Mouse (Mus musculus): Measurements from ENCODE around the gene Zbtb32. TPM values are rescaled to one million over a fixed set of nuclear protein-coding genes. Genes with fewer than 3 reads are reported as not detected.

Zbtb32 gene
- total and polyA plus RNA-seq, 3 experiments = 173 to 183 (median 178) TPM

DNA sequence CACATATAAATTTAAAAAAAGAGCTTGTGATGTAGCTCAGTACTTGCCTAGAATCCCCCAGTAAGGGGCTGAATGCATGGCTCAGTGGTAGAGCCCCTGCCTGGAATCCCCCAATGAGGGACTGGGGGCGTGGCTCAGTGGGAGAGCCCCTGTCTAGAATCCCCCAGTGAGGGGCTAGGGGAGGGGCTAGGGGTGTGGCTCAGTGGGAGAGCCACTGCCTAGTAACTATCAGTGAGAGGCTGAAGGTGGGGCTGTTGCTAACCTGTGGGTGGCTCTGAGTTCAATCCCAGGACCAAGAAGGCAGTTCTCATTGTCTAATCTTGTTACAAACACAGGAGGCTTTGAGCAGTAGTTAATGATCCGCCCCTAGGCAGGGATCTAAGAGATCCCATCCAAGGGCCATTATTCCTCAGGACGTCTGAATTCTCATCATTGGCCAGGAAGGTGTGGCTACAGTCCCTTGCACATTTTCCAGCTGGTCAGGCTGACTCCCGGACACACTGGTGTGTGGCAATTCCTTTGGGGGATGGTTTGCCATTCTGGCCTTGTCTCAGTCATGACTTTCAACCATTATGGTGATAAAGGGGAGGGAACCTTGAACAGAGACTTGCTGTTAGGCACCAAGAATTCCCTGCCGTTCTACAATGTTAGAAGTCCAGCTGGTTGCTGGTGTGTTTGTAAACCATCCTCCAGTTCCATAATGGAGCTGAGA is 16.5 kb upstream of the Zbtb32 start:
- peaks cover 5% of the 10 kb centered on the region; the same call in 1 of the 2 replicates for H3K79me2 ChIP-seq (replicated peaks; ENCODE audit: control insufficient read depth, extremely low read depth, insufficient read depth, poor library complexity, severe bottlenecking)

DNA sequence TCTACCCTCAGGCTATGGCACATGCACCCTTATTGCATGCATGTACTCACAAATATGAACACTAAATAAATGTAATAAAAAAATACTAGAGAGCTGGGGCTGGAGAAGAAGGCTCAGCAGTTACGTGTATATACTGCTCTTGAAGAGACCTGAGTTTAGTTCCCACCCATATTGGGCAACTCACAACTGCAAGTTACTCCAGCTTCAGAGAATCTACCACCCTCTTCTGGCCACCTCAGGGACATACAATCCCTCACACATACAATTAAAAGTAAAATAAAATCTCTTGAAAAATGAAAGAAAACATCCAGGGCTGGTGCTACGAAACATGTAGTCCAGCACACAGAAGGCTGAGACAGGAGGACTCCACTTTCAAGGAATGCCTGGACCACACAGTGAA is 15.7 kb upstream of the Zbtb32 start:
- H3K9me3 ChIP-seq (replicated peaks; ENCODE audit: low read length) = no peaks in the 10 kb centered on the region
- dilution Hi-C loops (cut with MboI; ENCODE audit: extremely low pct_ligation_motif_present, extremely low pct_unique_long_range_greater_than_20kb, low sequenced_read_pairs) (no loop called here), in situ Hi-C loops (cut with MboI; ENCODE audit: low pct_ligation_motif_present, low pct_unique_long_range_greater_than_20kb, low sequenced_read_pairs) (no loop called here)
- H3K27ac ChIP-seq (ENCODE audit: insufficient read depth, low read depth) = no peak overlapping the region
- peak; percentile 60 for DNase-seq (ENCODE audit: extremely low read depth)
- H3K36me3 ChIP-seq (replicated peaks in 1 of 2; ENCODE audit: control insufficient read depth in 1 of 2, insufficient read depth in 1 of 2, low read length in 1 of 2) = peaks cover 34 to 51% of the 10 kb centered on the region in 2 experiments
- peaks cover 0 to 18% of the 10 kb centered on the region in 2 experiments; a peak in 2 of 4 replicates for H3K4me1 ChIP-seq (ENCODE audit: control insufficient read depth in 1 of 2, insufficient read depth in 2 of 2)
- no peaks in the 10 kb centered on the region for H3K27me3 ChIP-seq (replicated peaks)
- no peak overlapping the region for H3K4me3 ChIP-seq (replicated peaks in 1 of 3; ENCODE audit: low read depth in 2 of 3, low read length in 2 of 3, poor library complexity in 1 of 3)
- H3K4me2 ChIP-seq (ENCODE audit: insufficient read depth, low read depth, poor library complexity, severe bottlenecking) = no peak overlapping the region
- TF ChIP-seq KAT2A (IDR thresholded peaks at IDR 0.05; ENCODE audit: insufficient replicate concordance, low read length) (no peak), MAZ (IDR thresholded peaks at IDR 0.05; ENCODE audit: low read depth, low read length) (no peak), RAD21 (IDR thresholded peaks at IDR 0.05; ENCODE audit: low read depth, low read length) (peak; percentile 57), ZNF384 (IDR thresholded peaks at IDR 0.05; ENCODE audit: low read depth, low read length) (no peak), HCFC1 (IDR thresholded peaks at IDR 0.05; ENCODE audit: low read depth, low read length) (no peak), NELFE (IDR thresholded peaks at IDR 0.05; ENCODE audit: low read depth, low read length) (no peak), CTCF (conservative IDR thresholded peaks at IDR 0.05 in 1 of 2, IDR thresholded peaks at IDR 0.05 in 1 of 2; ENCODE audit: low read depth in 2 of 2, low read length in 2 of 2) (peak in 1 of 2 experiments; percentile 71; a peak in 3 of 4 replicates), ZC3H11A (IDR thresholded peaks at IDR 0.05; ENCODE audit: low read depth, low read length) (0 out of 2 replicates have a peak, but pooled peaks have one; percentile 2), SMC3 (IDR thresholded peaks at IDR 0.05; ENCODE audit: low read depth, low read length) (peak; percentile 52), CHD1 (IDR thresholded peaks at IDR 0.05; ENCODE audit: low read depth, low read length) (no peak)
- no peak overlapping the region for H3K9ac ChIP-seq (ENCODE audit: insufficient read depth, low read depth)
- peaks cover 2% of the 10 kb centered on the region; the same call in 1 of the 2 replicates for H3K79me2 ChIP-seq (replicated peaks; ENCODE audit: control insufficient read depth, extremely low read depth, insufficient read depth, poor library complexity, severe bottlenecking)

More for the DNA sequence above, 16.5 kb upstream of the Zbtb32 start:
- DNase-seq (ENCODE audit: extremely low read depth) = no peak
- dilution Hi-C loops (cut with MboI; ENCODE audit: extremely low pct_ligation_motif_present, extremely low pct_unique_long_range_greater_than_20kb, low sequenced_read_pairs) = no loop called here
- no peak overlapping the region for H3K9ac ChIP-seq (ENCODE audit: insufficient read depth, low read depth)
- H3K4me3 ChIP-seq (replicated peaks in 1 of 3; ENCODE audit: low read depth in 2 of 3, low read length in 2 of 3, poor library complexity in 1 of 3) = no peak overlapping the region
- H3K27me3 ChIP-seq (replicated peaks) = no peaks in the 10 kb centered on the region
- in situ Hi-C loops (cut with MboI; ENCODE audit: low pct_ligation_motif_present, low pct_unique_long_range_greater_than_20kb, low sequenced_read_pairs) = no loop called here
- H3K4me1 ChIP-seq (ENCODE audit: control insufficient read depth in 1 of 2, insufficient read depth in 2 of 2) = peaks cover 0 to 18% of the 10 kb centered on the region in 2 experiments; a peak in 2 of 4 replicates
- H3K27ac ChIP-seq (ENCODE audit: insufficient read depth, low read depth) = no peak overlapping the region
- peaks cover 37 to 50% of the 10 kb centered on the region in 2 experiments for H3K36me3 ChIP-seq (replicated peaks in 1 of 2; ENCODE audit: control insufficient read depth in 1 of 2, insufficient read depth in 1 of 2, low read length in 1 of 2)
- H3K9me3 ChIP-seq (replicated peaks; ENCODE audit: low read length) = no peaks in the 10 kb centered on the region
- H3K4me2 ChIP-seq (ENCODE audit: insufficient read depth, low read depth, poor library complexity, severe bottlenecking) = no peak overlapping the region
- TF ChIP-seq ZMIZ1 (IDR thresholded peaks at IDR 0.05; ENCODE audit: low read depth, low read length) (no peak), TCF12 (IDR thresholded peaks at IDR 0.05; ENCODE audit: low read depth, low read length) (no peak), POLR2AphosphoS2 (IDR thresholded peaks at IDR 0.05; ENCODE audit: low read depth, low read length) (peak; percentile 65; the same call in 1 of the 2 replicates), POLR2A (IDR thresholded peaks at IDR 0.05; ENCODE audit: low read depth, low read length) (no peak), TBP (conservative IDR thresholded peaks at IDR 0.05; ENCODE audit: low read depth, low read length) (no peak)

Measured in CH12.LX (cell line).